Mouse (Mus musculus) kidney, embryonic 14.5 days (tissue): ENCODE data around the gene Hddc3. TPM values are rescaled to one million over a fixed set of nuclear protein-coding genes. Genes with fewer than 3 reads are reported as not detected.

Experiments used
- ATAC-seq: fragments of 200-750 bp; cut with Nextera tagmentation; 2 replicates; pipeline ENCODE4 v1.8.0; 2017; ENCODE audit warnings: moderate number of reproducible peaks, mild to moderate bottlenecking, moderate TSS enrichment, moderate library complexity; ENCODE audit not compliant: low FRiP score, low TSS enrichment
- H3K27ac ChIP-seq: fragments of 300-500 bp; sonication (generic); 2 replicates; pipeline ENCODE4 v1.5.1; 2014; ENCODE audit warnings: low read depth, mild to moderate bottlenecking, low read length, moderate library complexity, mixed read lengths
- H3K27me3 ChIP-seq: fragments of 300-500 bp; sonication (generic); 2 replicates; pipeline ENCODE4 v1.6.1; 2014; ENCODE audit warnings: mild to moderate bottlenecking, low read length; ENCODE audit not compliant: control insufficient read depth, insufficient read depth
- H3K36me3 ChIP-seq: fragments of 300-500 bp; sonication (generic); 2 replicates; pipeline ENCODE4 v1.6.1; 2014; ENCODE audit warnings: low read length, mixed read lengths; ENCODE audit not compliant: control insufficient read depth, insufficient read depth
- H3K4me1 ChIP-seq: fragments of 300-500 bp; sonication (generic); 2 replicates; pipeline ENCODE4 v1.6.1; 2014; ENCODE audit warnings: low read length, mixed read lengths; ENCODE audit not compliant: control insufficient read depth, insufficient read depth
- H3K4me2 ChIP-seq: fragments of 300-500 bp; sonication (generic); replicated peaks from 2 replicates; pipeline ENCODE4 v1.6.1; 2014; ENCODE audit warnings: low read depth, mild to moderate bottlenecking, low read length
- H3K4me3 ChIP-seq: fragments of 300-500 bp; sonication (generic); 2 replicates; pipeline ENCODE4 v1.5.1; 2014; ENCODE audit warnings: mild to moderate bottlenecking, low read length
- H3K9ac ChIP-seq: fragments of 300-500 bp; sonication (generic); 2 replicates; pipeline ENCODE4 v1.6.1; 2014; ENCODE audit warnings: low read depth, mild to moderate bottlenecking, low read length, moderate library complexity
- H3K9me3 ChIP-seq: fragments of 300-500 bp; sonication (generic); 2 replicates; pipeline ENCODE4 v1.6.1; 2016; ENCODE audit warnings: low read length; ENCODE audit not compliant: control insufficient read depth
- WGBS: fragments of 180-500 bp; shearing (Covaris S2); extraction: QIAGEN DNeasy Blood & Tissue Kit; methylation state at CpG from one replicate; pipeline ENCODE4 v1.1.7; 2014; 5-methylcytosine and 5-hydroxymethylcytosine counted together
- polyA plus RNA-seq: library from polyadenylated mRNA; unstranded; fragments of >200 nt; fragmentation: Nextera tagmentation; extraction: Ambion mirVana; gene quantifications from 2 replicates; pipeline ENCODE4 v1.2.1, GENCODE M21; 2014

Hddc3 gene
- polyA plus RNA-seq, 1 experiment from 2014 or later: 19.9 TPM

DNA sequence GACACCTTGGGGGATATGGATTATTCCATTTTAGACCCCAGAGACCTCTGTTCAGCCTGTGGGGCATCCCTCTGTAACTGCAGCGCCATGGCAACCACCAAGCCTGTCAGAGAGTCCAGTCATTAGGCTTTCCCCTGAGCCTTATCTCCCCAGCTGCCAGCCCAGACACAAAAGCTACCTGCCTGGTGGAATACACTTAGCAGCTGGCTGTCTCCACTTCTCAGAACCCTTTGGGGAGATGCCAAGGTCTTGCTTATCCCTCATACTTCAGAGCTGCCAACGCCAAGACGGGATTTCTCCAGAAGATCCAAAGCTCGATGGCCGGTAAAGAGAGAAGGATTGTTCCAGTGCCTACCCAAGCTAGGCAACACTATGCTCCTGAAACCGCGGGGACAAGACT is 1.1 kb upstream of the Hddc3 start:
- H3K36me3 ChIP-seq: peaks cover 10% of the 10 kb centered on the region; the same call in 1 of the 2 replicates
- no peak overlapping the region for H3K4me3 ChIP-seq
- no peak overlapping the region for H3K4me2 ChIP-seq
- no peak overlapping the region for H3K27ac ChIP-seq
- no peak overlapping the region for H3K9ac ChIP-seq
- H3K27me3 ChIP-seq: no peaks in the 10 kb centered on the region
- H3K4me1 ChIP-seq: peaks cover 18% of the 10 kb centered on the region
- no peak for ATAC-seq
- peaks cover 3% of the 10 kb centered on the region; the same call in 1 of the 2 replicates for H3K9me3 ChIP-seq
- WGBS: 80% methylated on average over 7 of the region's 7 CpGs

- Histone ChIP-seq H3K4me3 (peak overlapping the region; percentile 53), H3K4me2 (peak overlapping the region; percentile 85), H3K9ac (peak overlapping the region; percentile 79), H3K36me3 (peaks cover 1% of the 10 kb centered on the region; the same call in 1 of the 2 replicates), H3K27me3 (no peaks in the 10 kb centered on the region), H3K27ac (no peak overlapping the region), H3K9me3 (peaks cover 3% of the 10 kb centered on the region; the same call in 1 of the 2 replicates), H3K4me1 (peaks cover 17% of the 10 kb centered on the region)
- no peak for ATAC-seq
- 25% methylated on average over 19 of the region's 19 CpGs for whole genome bisulfite sequencing
Observed at GRCm38 (mm10) chr7:80343270-80344018, 540 bp downstream of the Hddc3 start.

DNA sequence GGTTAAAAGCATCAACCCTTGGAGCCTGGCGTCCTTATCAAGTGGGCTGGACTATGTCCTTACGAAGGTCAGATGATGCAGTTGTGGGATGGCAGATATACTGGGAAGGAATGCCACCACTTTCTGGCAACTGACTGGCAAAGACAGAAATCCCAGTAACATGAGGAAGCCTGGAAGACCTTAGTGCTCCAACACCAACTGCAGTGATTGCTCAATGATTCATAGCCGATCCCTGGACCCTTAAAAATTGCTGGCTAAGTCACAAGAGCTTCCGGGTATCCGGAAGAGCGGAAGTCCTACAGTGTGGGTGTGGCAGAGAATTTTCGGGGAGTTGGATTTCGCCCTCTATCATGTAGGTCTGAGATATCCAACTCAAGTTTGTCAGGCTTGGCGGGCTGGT is 3.3 kb downstream of the Hddc3 start:
- Histone ChIP-seq H3K4me2 (no peak overlapping the region), H3K4me1 (peaks cover 8% of the 10 kb centered on the region), H3K4me3 (no peak overlapping the region), H3K27me3 (no peaks in the 10 kb centered on the region), H3K27ac (no peak overlapping the region), H3K36me3 (peaks cover 13% of the 10 kb centered on the region; the same call in 1 of the 2 replicates), H3K9me3 (peaks cover 3% of the 10 kb centered on the region; the same call in 1 of the 2 replicates), H3K9ac (no peak overlapping the region)
- 89% methylated on average over 9 of the region's 9 CpGs for WGBS
- ATAC-seq: no peak

GRCm38 (mm10) chr7:80346830-80347229 is 3.9 kb downstream of the Hddc3 start:
- 84% methylated on average over 5 of the region's 5 CpGs for WGBS
- peaks cover 3% of the 10 kb centered on the region; the same call in 1 of the 2 replicates for H3K9me3 ChIP-seq
- no peak overlapping the region for H3K4me2 ChIP-seq
- no peak overlapping the region for H3K9ac ChIP-seq
- peaks cover 8% of the 10 kb centered on the region for H3K4me1 ChIP-seq
- no peak overlapping the region for H3K4me3 ChIP-seq
- ATAC-seq: no peak
- H3K27me3 ChIP-seq: no peaks in the 10 kb centered on the region
- peaks cover 19% of the 10 kb centered on the region; the same call in 1 of the 2 replicates for H3K36me3 ChIP-seq
- H3K27ac ChIP-seq: peak overlapping the region; percentile 73; the same call in 1 of the 2 replicates

DNA sequence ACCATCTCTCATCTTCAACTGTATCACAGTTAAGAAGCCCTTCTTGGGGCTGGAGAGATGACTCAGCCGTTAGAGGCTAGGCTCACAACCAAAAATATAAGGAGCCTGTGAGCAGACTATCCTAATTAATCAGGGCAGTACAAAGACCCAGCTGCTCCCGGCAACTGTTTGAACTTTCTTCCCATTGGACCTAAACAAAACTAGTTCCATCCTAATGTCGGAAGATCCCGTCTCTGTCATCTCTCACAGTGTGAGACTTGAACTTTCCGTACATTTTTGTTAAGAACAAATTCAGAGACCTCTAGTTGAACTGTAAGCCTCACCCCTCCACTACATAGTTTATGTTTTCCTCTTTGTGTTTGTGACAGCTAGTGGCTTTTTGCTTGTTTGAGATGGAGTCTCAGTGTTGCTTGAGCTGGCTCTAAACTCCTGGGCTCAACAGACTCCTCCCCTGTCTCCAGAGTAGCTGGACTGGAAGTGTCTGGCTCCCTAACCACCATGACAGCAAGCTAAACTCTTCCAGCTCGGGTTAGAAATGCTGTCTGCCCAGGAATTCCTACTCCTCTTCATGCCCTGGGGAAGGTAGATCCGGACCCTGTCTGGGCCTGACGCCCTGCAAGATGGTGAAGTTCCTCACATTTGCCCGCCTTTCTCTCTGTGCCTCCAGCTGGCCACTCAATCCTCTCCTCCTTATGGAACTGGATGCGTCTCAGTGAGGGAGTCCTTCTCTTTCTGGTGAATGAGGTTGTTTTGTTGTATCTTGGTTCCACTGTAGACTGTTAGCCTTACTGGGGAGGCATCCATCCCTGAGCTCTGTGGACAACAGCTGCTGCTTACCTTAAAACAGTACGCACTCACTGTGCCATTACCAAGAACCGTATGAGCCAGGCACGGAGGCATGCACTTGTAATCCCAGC is 5.0 kb downstream of the Hddc3 start:
- ATAC-seq: no peak
- H3K27ac ChIP-seq: peak overlapping the region; percentile 73
- WGBS: 53% methylated on average over 13 of the region's 13 CpGs
- no peak overlapping the region for H3K4me2 ChIP-seq
- H3K4me3 ChIP-seq: no peak overlapping the region
- no peak overlapping the region for H3K9ac ChIP-seq
- H3K4me1 ChIP-seq: peaks cover 5% of the 10 kb centered on the region
- no peaks in the 10 kb centered on the region for H3K27me3 ChIP-seq
- H3K9me3 ChIP-seq: peaks cover 3% of the 10 kb centered on the region; the same call in 1 of the 2 replicates
- peaks cover 28% of the 10 kb centered on the region; the same call in 1 of the 2 replicates for H3K36me3 ChIP-seq

DNA sequence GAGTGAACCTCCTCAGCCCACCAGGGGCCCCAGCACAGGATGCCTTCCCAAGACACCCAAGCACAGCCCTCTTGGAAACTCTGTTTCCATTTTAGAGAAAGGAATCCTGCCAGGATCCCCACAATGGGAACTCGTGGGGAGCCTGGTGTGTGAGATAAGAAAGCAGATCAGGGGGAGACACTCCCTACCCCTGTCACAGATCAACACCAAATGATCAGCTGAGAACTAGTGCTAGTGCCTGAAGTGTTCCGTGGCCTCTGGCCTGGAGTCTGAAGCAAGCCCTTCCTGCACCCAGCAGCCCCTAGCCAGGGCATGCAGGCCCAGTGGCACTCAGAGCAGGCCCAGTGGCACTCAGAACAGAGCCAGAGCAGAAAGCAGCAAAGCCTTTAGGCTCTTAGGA is 7.9 kb downstream of the Hddc3 start:
- Histone ChIP-seq H3K27ac (no peak overlapping the region), H3K27me3 (no peaks in the 10 kb centered on the region), H3K9me3 (no peaks in the 10 kb centered on the region), H3K4me3 (no peak overlapping the region), H3K4me2 (no peak overlapping the region), H3K9ac (no peak overlapping the region), H3K4me1 (no peaks in the 10 kb centered on the region), H3K36me3 (peaks cover 43% of the 10 kb centered on the region; the same call in 1 of the 2 replicates)
- WGBS: 85% methylated on average over 2 of the region's 2 CpGs
- ATAC-seq: no peak

GRCm38 (mm10) chr7:80352920-80353319 is 10.0 kb downstream of the Hddc3 start:
- Histone ChIP-seq H3K9ac (no peak overlapping the region), H3K4me1 (no peaks in the 10 kb centered on the region), H3K27ac (no peak overlapping the region), H3K4me3 (no peak overlapping the region), H3K4me2 (no peak overlapping the region), H3K9me3 (no peaks in the 10 kb centered on the region), H3K36me3 (peaks cover 61% of the 10 kb centered on the region), H3K27me3 (no peaks in the 10 kb centered on the region)
- no peak for ATAC-seq
- 92% methylated on average over 8 of the region's 8 CpGs for WGBS

- no peak overlapping the region for H3K4me3 ChIP-seq
- H3K36me3 ChIP-seq: peaks cover 76% of the 10 kb centered on the region
- WGBS: 89% methylated on average over 13 of the region's 13 CpGs
- H3K27me3 ChIP-seq: no peaks in the 10 kb centered on the region
- no peak overlapping the region for H3K27ac ChIP-seq
- no peaks in the 10 kb centered on the region for H3K9me3 ChIP-seq
- no peaks in the 10 kb centered on the region for H3K4me1 ChIP-seq
- 0 out of 2 replicates have a peak overlapping the region, but pooled peaks have one; percentile 7 for H3K9ac ChIP-seq
- ATAC-seq: no peak
- no peak overlapping the region for H3K4me2 ChIP-seq
Observed at GRCm38 (mm10) chr7:80356351-80356750, 13.4 kb downstream of the Hddc3 start.
